ENCODE assay signal across 16 mouse cellular contexts in the genomic region with DNA sequence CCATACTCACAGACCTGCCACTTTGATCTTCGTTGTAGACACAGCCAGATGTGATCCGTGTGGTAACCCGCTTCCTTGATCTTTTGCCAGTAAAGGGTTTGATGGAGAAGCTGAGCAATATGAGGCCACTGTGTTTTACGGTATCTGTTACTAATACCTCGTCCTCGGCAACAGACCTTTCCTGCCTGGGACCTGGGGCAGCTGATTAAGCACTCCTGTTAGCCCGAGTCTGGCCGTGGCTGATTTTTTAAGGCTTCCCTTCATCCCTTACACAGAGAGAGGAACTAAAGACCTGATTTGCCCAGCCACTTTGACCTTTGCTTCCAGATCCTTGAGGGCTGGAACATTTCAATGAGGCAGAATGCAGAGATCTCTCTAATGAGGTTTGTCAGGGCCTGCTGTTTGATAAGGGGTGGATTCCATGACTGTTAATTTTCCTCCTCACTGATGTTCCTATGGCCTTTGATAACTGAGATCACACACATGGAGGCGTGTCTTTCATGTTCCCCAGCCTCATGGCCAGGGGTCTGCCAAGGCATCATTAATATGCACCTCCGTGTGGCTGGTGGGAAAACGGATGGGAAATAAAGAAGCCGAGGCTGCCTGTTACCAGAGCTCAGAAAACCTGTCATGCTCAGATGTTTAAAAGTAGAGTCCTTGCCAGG.
DNase-seq lines count a peak whose midpoint lies in the region; ATAC-seq lines count a peak whose summit lies in the region.
"Had no signal": no experiment of that assay in that cellular context is flagged by ENCODE, and none has a peak within 500 bp of the region (broad histone marks: within the 10 kb centered on the region; RNA-seq: fewer than 3 reads in every experiment).

No protein-coding gene starts in this region.

- no peak for DNase-seq in heart, adult 18-20 months
- DNase-seq in embryo, embryonic 10.5 days (ENCODE audit: low spot score) = peak; percentile 56
- DNase-seq in adrenal gland, adult 2 months = no peak
- no peak for DNase-seq in layer of hippocampus, adult 8-10 months (ENCODE audit: low spot score in 2 of 2)
- DNase-seq: cerebellum, adult 18-20 months; gastrocnemius, postnatal 36 days; kidney, adult 18-20 months; kidney, postnatal 36 days; liver, postnatal 0 days had no signal

- H3K9ac ChIP-seq in heart, embryonic 14.5 days (ENCODE audit: low read length) = no peak overlapping the region
- no peak overlapping the region for H3K9ac ChIP-seq in embryonic facial prominence, embryonic 12.5 days
- no peak overlapping the region for H3K9ac ChIP-seq in midbrain, embryonic 16.5 days (ENCODE audit: low read depth, low read length)
- H3K9ac ChIP-seq: embryonic facial prominence, embryonic 13.5 days; hindbrain, embryonic 13.5 days; liver, postnatal 0 days had no signal

- no peaks in the 10 kb centered on the region for H3K27me3 ChIP-seq in heart, embryonic 14.5 days (ENCODE audit: control insufficient read depth, insufficient read depth, low read length)
- H3K27me3 ChIP-seq in embryonic facial prominence, embryonic 12.5 days = no peaks in the 10 kb centered on the region
- H3K27me3 ChIP-seq in midbrain, embryonic 16.5 days (ENCODE audit: control insufficient read depth, insufficient read depth, low read depth, low read length) = no peaks in the 10 kb centered on the region
- H3K27me3 ChIP-seq: embryonic facial prominence, embryonic 13.5 days; hindbrain, embryonic 13.5 days had no signal

- 16% methylated on average over 12 of the region's 12 CpGs for WGBS in heart, embryonic 14.5 days
- WGBS in embryonic facial prominence, embryonic 12.5 days = 25% methylated on average over 12 of the region's 12 CpGs
- 39% methylated on average over 12 of the region's 12 CpGs for WGBS in midbrain, embryonic 16.5 days

- 0 out of 2 replicates have a peak, but pooled peaks have one; percentile 39 for ATAC-seq in heart, embryonic 14.5 days (ENCODE audit: insufficient number of reproducible peaks, insufficient read depth, low FRiP score, low read depth)
- ATAC-seq in embryonic facial prominence, embryonic 12.5 days (ENCODE audit: insufficient number of reproducible peaks, insufficient read depth, low FRiP score, low TSS enrichment) = no peak
- ATAC-seq in midbrain, embryonic 16.5 days = peak; percentile 72
- ATAC-seq: CD4-positive, CD25-positive, alpha-beta regulatory T cell, adult 4 months; liver, postnatal 0 days had no signal

- H3K27ac ChIP-seq in heart, embryonic 14.5 days (replicated peaks in 1 of 2; ENCODE audit: control insufficient read depth in 1 of 2, insufficient read depth in 1 of 2, low read depth in 2 of 2, low read length in 2 of 2) = peak overlapping the region; percentile 15 to 39
- peak overlapping the region; percentile 61; the same call in 1 of the 2 replicates for H3K27ac ChIP-seq in embryonic facial prominence, embryonic 12.5 days
- H3K27ac ChIP-seq in midbrain, embryonic 16.5 days (ENCODE audit: low read length) = no peak overlapping the region
- H3K27ac ChIP-seq: embryonic facial prominence, embryonic 13.5 days; hindbrain, embryonic 13.5 days; macrophage had no signal

- H3K9me3 ChIP-seq in heart, embryonic 14.5 days (ENCODE audit: control insufficient read depth, low read length) = no peaks in the 10 kb centered on the region
- H3K9me3 ChIP-seq in embryonic facial prominence, embryonic 12.5 days = no peaks in the 10 kb centered on the region
- H3K9me3 ChIP-seq in midbrain, embryonic 16.5 days (replicated peaks; ENCODE audit: control insufficient read depth, low read length, poor library complexity, severe bottlenecking) = no peaks in the 10 kb centered on the region
- H3K9me3 ChIP-seq: embryonic facial prominence, embryonic 13.5 days; hindbrain, embryonic 13.5 days had no signal

- H3K4me1 ChIP-seq in heart, embryonic 14.5 days (ENCODE audit: control insufficient read depth in 2 of 2, insufficient read depth in 2 of 2, low read length in 2 of 2) = peaks cover 21 to 25% of the 10 kb centered on the region in 2 experiments
- H3K4me1 ChIP-seq in embryonic facial prominence, embryonic 12.5 days = peaks cover 20% of the 10 kb centered on the region
- no peaks in the 10 kb centered on the region for H3K4me1 ChIP-seq in midbrain, embryonic 16.5 days (ENCODE audit: control insufficient read depth, insufficient read depth, low read length)

- no peaks in the 10 kb centered on the region for H3K36me3 ChIP-seq in heart, embryonic 14.5 days (ENCODE audit: control insufficient read depth, insufficient read depth, low read length)
- no peaks in the 10 kb centered on the region for H3K36me3 ChIP-seq in embryonic facial prominence, embryonic 12.5 days
- H3K36me3 ChIP-seq in midbrain, embryonic 16.5 days (ENCODE audit: control insufficient read depth, insufficient read depth, low read length) = no peaks in the 10 kb centered on the region
- H3K36me3 ChIP-seq: embryonic facial prominence, embryonic 13.5 days; hindbrain, embryonic 13.5 days had no signal

- H3K4me3 ChIP-seq in heart, embryonic 14.5 days (ENCODE audit: control insufficient read depth in 1 of 2, insufficient read depth in 1 of 2, low read depth in 1 of 2, low read length in 2 of 2) = no peak overlapping the region
- no peak overlapping the region for H3K4me3 ChIP-seq in embryonic facial prominence, embryonic 12.5 days
- no peak overlapping the region for H3K4me3 ChIP-seq in midbrain, embryonic 16.5 days (ENCODE audit: low read depth, low read length)
- H3K4me3 ChIP-seq: embryonic facial prominence, embryonic 13.5 days; hindbrain, embryonic 13.5 days had no signal

- peak overlapping the region; percentile 35 for H3K4me2 ChIP-seq in heart, embryonic 14.5 days (ENCODE audit: low read length)
- no peak overlapping the region for H3K4me2 ChIP-seq in embryonic facial prominence, embryonic 12.5 days (replicated peaks)
- H3K4me2 ChIP-seq in midbrain, embryonic 16.5 days (ENCODE audit: low read length) = no peak overlapping the region
- H3K4me2 ChIP-seq: hindbrain, embryonic 13.5 days had no signal
